In the genomic region with DNA sequence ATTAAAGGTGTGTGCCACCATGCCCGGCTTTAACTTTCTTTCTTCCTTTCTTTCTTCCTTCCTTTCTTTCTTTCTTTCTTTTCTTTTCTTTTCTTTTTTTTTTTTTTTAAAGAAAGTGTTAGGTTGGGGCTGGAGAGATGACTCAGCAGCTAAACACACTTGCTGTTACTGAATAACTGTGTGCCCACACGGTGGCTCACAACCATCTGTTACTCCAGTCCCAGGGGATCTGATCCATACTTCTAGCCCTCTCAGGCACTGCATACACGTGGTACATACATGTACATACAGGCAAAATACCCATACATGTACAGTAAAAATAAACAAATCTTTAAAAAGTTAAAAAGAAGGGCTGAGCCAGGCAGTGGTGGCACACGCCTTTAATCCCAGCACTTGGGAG, we compare ENCODE assay signal across 14 mouse cellular contexts. TPM values are rescaled to one million over a fixed set of nuclear protein-coding genes. Genes with fewer than 3 reads are reported as not detected.
"Had no signal": no experiment of that assay in that cellular context is flagged by ENCODE, and none has a peak within 500 bp of the region (broad histone marks: within the 10 kb centered on the region; RNA-seq: fewer than 3 reads in every experiment).

No protein-coding gene starts in this region.

- H3K4me3 ChIP-seq: layer of hippocampus, adult 2 months; limb, embryonic 12.5 days; liver, embryonic 13.5 days; lung, embryonic 15.5 days; midbrain, embryonic 12.5 days had no signal

- DNase-seq: kidney, adult 8-10 months; kidney, postnatal 25 days; liver; liver, embryonic 13.5 days; liver, postnatal 0 days; lung, postnatal 14 days; thymus, postnatal 4 days had no signal

- H3K27ac ChIP-seq: layer of hippocampus, adult 2 months; limb, embryonic 12.5 days; liver, embryonic 13.5 days; lung, embryonic 15.5 days; macrophage; midbrain, embryonic 12.5 days; stomach, postnatal 0 days had no signal

- H3K36me3 ChIP-seq: limb, embryonic 12.5 days; liver, embryonic 13.5 days; lung, embryonic 15.5 days; midbrain, embryonic 12.5 days had no signal

- H3K27me3 ChIP-seq: limb, embryonic 12.5 days; liver, embryonic 13.5 days; lung, embryonic 15.5 days; midbrain, embryonic 12.5 days had no signal

RNA-seq across cellular contexts. Expression of a gene that starts 49.7 kb away (rescaled TPM):
- total RNA-seq: megakaryocyte-erythroid progenitor cell, adult 5-6 weeks had no signal
- polyA plus RNA-seq: liver, embryonic 13.5 days had no signal

RNA-seq across cellular contexts. Expression of a gene that starts 50.3 kb away (rescaled TPM):
- polyA plus RNA-seq: limb, embryonic 12.5 days; liver, embryonic 13.5 days; macrophage had no signal
